Mouse (Mus musculus) hindbrain, embryonic 12.5 days (tissue): ENCODE data around the gene Hnrnpab. TPM values are rescaled to one million over a fixed set of nuclear protein-coding genes. Genes with fewer than 3 reads are reported as not detected.
"Not testable (repeated sequence)": the region's sequence is repeated elsewhere in the genome, so short reads cannot be mapped to it uniquely, and the experiment has no call there.

Experiments used
- ATAC-seq: fragments of 200-750 bp; cut with Nextera tagmentation; 2 replicates; pipeline ENCODE4 v1.8.0; 2017; ENCODE audit warnings: moderate TSS enrichment; ENCODE audit not compliant: low FRiP score
- H3K27ac ChIP-seq: fragments of 300-500 bp; sonication (generic); 2 replicates; pipeline ENCODE4 v1.5.1; 2016; ENCODE audit warnings: mild to moderate bottlenecking
- H3K27me3 ChIP-seq: fragments of 300-500 bp; sonication (generic); 2 replicates; pipeline ENCODE4 v1.6.1; 2016; ENCODE audit warnings: mild to moderate bottlenecking
- H3K36me3 ChIP-seq: fragments of 300-500 bp; sonication (generic); 2 replicates; pipeline ENCODE4 v1.6.1; 2016; ENCODE audit warnings: mild to moderate bottlenecking
- H3K4me1 ChIP-seq: fragments of 300-500 bp; sonication (generic); 2 replicates; pipeline ENCODE4 v1.6.1; 2016
- H3K4me2 ChIP-seq: fragments of 300-500 bp; sonication (generic); replicated peaks from 2 replicates; pipeline ENCODE4 v1.6.1; 2016; ENCODE audit warnings: mild to moderate bottlenecking
- H3K4me3 ChIP-seq: fragments of 300-500 bp; sonication (generic); 2 replicates; pipeline ENCODE4 v1.5.1; 2016; ENCODE audit warnings: mild to moderate bottlenecking
- H3K9ac ChIP-seq: fragments of 300-500 bp; sonication (generic); 2 replicates; pipeline ENCODE4 v1.6.1; 2016; ENCODE audit warnings: mild to moderate bottlenecking, moderate library complexity
- H3K9me3 ChIP-seq: fragments of 300-500 bp; sonication (generic); replicated peaks from 2 replicates; pipeline ENCODE4 v1.6.1; 2016; ENCODE audit warnings: mild to moderate bottlenecking
- WGBS: fragments of 180-500 bp; shearing (Covaris S2); methylation state at CpG from one replicate; pipeline ENCODE4 v1.1.7; 2016; 5-methylcytosine and 5-hydroxymethylcytosine counted together
- polyA plus RNA-seq: library from polyadenylated mRNA; unstranded; fragments of >200 nt; fragmentation: Nextera tagmentation; extraction: Ambion mirVana; gene quantifications from 2 replicates; pipeline ENCODE4 v1.2.1, GENCODE M21; 2016

Gene Hnrnpab
- polyA plus RNA-seq, 1 experiment from 2014 or later: 723 TPM

DNA sequence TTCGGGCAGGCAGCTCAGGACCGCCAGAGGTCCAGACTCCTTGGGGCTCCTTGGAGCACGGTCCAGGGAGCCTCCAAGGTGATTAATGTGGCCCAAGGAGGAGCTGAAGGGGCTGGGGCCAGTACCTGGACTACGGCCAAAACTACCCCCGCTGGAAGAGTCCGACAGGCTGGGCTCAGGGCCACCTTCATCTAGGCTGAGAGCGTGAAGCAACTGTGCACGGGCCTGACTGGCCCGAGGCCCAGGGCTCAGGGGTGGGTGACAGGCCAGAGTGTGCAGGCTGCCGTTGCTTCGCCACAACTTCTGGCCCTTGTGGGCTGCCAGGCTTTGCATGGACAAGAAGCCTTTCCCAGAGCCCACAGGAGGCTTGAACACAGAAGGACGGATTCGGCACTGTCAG lies 38.6 kb upstream of the Hnrnpab start:
- no peak overlapping the region for H3K4me3 ChIP-seq
- ATAC-seq: no peak
- 92% methylated on average over 13 of the region's 13 CpGs for WGBS
- no peak overlapping the region for H3K4me2 ChIP-seq
- H3K27ac ChIP-seq: no peak overlapping the region
- H3K4me1 ChIP-seq: peaks cover 28% of the 10 kb centered on the region
- H3K27me3 ChIP-seq: peaks cover 17% of the 10 kb centered on the region
- no peaks in the 10 kb centered on the region for H3K36me3 ChIP-seq
- no peaks in the 10 kb centered on the region for H3K9me3 ChIP-seq
- H3K9ac ChIP-seq: no peak overlapping the region

DNA sequence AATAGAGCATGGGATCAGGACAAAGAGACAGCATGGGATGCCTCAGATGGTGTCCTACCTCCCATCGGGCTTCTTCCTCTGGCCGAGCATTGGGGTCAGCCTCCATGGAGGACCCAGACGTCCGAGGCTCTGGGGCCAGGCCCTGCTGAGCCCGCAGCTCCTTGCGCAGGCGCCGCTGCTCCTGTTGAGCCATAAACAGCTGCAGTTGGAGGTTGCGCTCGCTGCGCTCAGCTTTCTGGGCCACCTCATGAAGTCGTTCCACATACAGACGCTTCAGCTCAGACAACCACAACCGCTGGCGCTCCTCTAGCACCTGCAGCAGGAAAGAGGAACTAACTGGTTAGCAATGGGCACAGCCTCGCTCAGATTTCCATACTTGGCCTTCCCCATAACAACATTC lies 37.6 kb upstream of the Hnrnpab start:
- H3K9me3 ChIP-seq: no peaks in the 10 kb centered on the region
- H3K27ac ChIP-seq: no peak overlapping the region
- H3K4me1 ChIP-seq: peaks cover 18% of the 10 kb centered on the region
- H3K4me3 ChIP-seq: no peak overlapping the region
- H3K4me2 ChIP-seq: 0 out of 2 replicates have a peak overlapping the region, but pooled peaks have one; percentile 13
- H3K9ac ChIP-seq: no peak overlapping the region
- no peak for ATAC-seq
- no peaks in the 10 kb centered on the region for H3K36me3 ChIP-seq
- H3K27me3 ChIP-seq: peaks cover 7% of the 10 kb centered on the region; the same call in 1 of the 2 replicates
- WGBS: 77% methylated on average over 16 of the region's 16 CpGs

DNA sequence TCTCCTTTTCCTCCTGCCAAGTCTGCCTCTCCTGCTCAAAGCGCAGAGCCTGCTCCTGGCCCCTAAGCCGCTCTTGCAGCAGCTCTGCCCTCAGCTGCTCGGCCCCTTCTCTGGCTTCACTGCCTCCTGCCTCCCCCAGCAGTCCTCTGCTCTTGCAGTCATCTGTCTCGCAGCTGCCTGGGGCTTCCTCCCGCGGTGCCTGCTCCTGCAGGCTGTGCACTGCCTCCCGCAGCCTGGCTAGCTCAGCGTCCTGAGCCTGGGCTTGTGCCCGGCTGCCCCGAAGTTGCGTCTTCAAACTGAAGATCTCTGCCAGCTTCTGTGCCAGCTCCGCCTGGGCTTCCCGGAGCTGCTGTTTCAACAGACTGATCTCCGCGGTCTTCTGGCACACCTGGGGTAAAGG lies 37.1 kb upstream of the Hnrnpab start:
- 55% methylated on average over 15 of the region's 15 CpGs for WGBS
- no peak overlapping the region for H3K9ac ChIP-seq
- no peak overlapping the region for H3K4me3 ChIP-seq
- peaks cover 14% of the 10 kb centered on the region for H3K4me1 ChIP-seq
- H3K27ac ChIP-seq: no peak overlapping the region
- 0 out of 2 replicates have a peak, but pooled peaks cover 3% of the 10 kb centered on the region for H3K27me3 ChIP-seq
- H3K9me3 ChIP-seq: no peaks in the 10 kb centered on the region
- ATAC-seq: no peak
- H3K4me2 ChIP-seq: peak overlapping the region; percentile 13; the same call in 1 of the 2 replicates
- H3K36me3 ChIP-seq: no peaks in the 10 kb centered on the region

DNA sequence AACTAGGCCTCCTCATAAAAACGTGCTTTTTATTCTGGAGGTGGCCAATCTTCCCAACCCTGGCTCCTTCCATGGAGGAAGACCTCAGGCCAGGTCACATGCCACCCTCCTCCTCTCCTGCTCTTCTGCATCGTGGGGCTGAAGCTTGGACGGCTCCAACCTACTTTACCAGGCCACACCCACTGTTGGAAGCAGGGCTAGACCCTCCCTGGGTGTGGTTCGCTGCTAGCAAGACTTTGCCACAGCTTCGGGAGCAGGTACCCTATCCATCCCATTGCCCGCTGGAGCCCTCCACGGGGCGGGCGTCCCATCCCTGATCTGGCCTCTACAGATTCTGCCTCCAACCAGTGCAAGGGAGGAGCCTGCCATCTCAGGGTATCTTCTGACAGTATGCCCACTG lies 36.6 kb upstream of the Hnrnpab start:
- Histone ChIP-seq H3K4me2 (no peak overlapping the region), H3K27me3 (0 out of 2 replicates have a peak, but pooled peaks cover under 1% of the 10 kb centered on the region), H3K9ac (no peak overlapping the region), H3K4me1 (peaks cover 8% of the 10 kb centered on the region), H3K9me3 (no peaks in the 10 kb centered on the region), H3K36me3 (no peaks in the 10 kb centered on the region), H3K4me3 (no peak overlapping the region), H3K27ac (no peak overlapping the region)
- WGBS: 72% methylated on average over 9 of the region's 9 CpGs
- no peak for ATAC-seq

DNA sequence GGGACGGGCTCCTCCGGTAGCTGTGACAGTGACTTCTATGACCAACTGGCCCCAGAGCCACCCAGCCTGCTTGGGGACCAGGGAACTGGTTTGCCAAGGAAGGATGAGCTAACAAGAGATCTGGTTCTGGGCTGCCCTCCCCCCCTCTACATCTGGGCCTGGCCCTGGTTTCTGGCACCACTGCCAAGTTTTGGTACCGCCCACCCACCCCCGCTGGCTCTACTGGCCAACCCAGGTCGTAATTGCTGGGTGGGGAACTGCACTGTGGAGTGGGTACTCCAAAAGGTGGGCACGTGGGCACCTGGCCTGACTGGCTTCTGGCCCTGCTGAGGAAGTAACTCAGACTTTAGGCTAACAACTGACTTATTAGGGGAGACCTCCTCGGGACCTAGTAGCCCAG lies 34.1 kb upstream of the Hnrnpab start:
- 86% methylated on average over 7 of the region's 7 CpGs for WGBS
- Histone ChIP-seq H3K9ac (no peak overlapping the region), H3K4me1 (peaks cover 12% of the 10 kb centered on the region), H3K27me3 (peaks cover 5% of the 10 kb centered on the region; the same call in 1 of the 2 replicates), H3K9me3 (no peaks in the 10 kb centered on the region), H3K27ac (no peak overlapping the region), H3K4me2 (no peak overlapping the region), H3K4me3 (no peak overlapping the region), H3K36me3 (no peaks in the 10 kb centered on the region)
- ATAC-seq: no peak

DNA sequence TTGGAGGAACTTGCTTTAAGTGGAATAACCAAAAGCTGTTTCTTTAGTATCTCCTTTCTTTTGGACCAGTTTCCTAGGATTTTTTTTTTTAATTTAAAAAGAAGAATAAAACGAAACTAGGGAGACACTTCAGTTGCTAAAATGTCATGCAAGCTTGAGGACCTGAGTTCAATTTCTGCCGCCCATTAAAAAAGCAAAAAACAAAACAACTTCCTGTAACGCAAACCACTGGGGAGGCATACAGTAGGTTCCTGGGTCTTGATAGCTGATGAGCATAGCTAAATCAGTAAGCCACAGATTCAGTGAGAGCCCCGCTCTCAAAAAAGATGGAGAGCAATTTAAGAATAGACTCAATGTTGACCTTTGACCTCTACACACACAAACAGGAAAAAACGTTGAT lies 31.9 kb upstream of the Hnrnpab start:
- no peaks in the 10 kb centered on the region for H3K9me3 ChIP-seq
- peaks cover 21% of the 10 kb centered on the region for H3K4me1 ChIP-seq
- no peak overlapping the region for H3K4me3 ChIP-seq
- H3K36me3 ChIP-seq: no peaks in the 10 kb centered on the region
- no peak overlapping the region for H3K27ac ChIP-seq
- no peak overlapping the region for H3K4me2 ChIP-seq
- WGBS: 67% methylated on average over 5 of the region's 5 CpGs
- no peak for ATAC-seq
- peaks cover 5% of the 10 kb centered on the region; the same call in 1 of the 2 replicates for H3K27me3 ChIP-seq
- H3K9ac ChIP-seq: no peak overlapping the region

DNA sequence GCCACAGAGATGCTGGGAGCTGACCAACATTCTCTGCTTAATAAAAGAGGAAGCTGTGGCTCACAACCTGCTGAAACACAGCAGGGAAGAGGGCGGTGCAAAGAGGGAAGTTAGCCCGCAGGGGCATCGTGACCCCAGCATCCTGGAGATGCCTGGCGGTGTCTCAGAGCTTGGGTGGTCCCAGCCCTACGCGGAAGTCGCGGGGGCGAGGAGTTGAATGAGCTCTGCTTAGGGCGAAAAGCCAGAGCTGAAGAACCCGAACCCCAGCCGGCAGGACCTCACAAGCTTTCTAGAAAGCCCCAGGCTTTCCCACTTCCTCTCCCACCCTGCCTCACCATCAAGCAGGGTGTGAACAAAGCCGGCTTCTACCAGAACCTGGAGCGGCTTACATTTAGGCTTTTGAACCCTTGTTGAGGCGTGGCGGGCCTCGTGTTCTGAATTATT lies 31.3 kb upstream of the Hnrnpab start:
- no peak overlapping the region for H3K4me3 ChIP-seq

DNA sequence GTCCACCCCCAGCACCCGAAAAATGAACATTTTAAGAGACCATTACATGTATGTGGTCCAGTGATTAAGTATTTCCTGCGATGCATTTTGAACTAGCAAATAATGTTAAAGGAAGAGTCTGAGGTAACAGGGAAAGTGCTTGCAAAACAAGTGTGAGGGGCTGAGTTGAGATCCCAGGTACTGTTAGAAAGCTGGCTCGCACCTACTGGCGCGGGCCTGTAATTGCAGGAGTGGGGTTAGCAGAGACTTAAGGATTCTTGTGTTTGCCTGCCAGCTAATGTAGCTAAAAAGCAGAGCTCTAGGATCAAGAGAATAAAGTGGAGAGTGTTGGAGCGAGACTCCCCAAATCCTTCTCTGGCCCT lies 29.7 kb upstream of the Hnrnpab start:
- 0 out of 2 replicates have a peak, but pooled peaks have one; percentile 29 for ATAC-seq
- H3K4me1 ChIP-seq: peaks cover 21% of the 10 kb centered on the region
- 5% methylated on average over 6 of the region's 6 CpGs for WGBS
- H3K9me3 ChIP-seq: no peaks in the 10 kb centered on the region
- peak overlapping the region; percentile 67 for H3K9ac ChIP-seq
- no peaks in the 10 kb centered on the region for H3K36me3 ChIP-seq
- H3K4me2 ChIP-seq: peak overlapping the region; percentile 73
- H3K27me3 ChIP-seq: peaks cover 5% of the 10 kb centered on the region; the same call in 1 of the 2 replicates
- H3K27ac ChIP-seq: peak overlapping the region; percentile 72
- peak overlapping the region; percentile 71 for H3K4me3 ChIP-seq

More for the DNA sequence above, 31.3 kb upstream of the Hnrnpab start:
- H3K4me2 ChIP-seq: peak overlapping the region; percentile 34
- H3K9me3 ChIP-seq: no peaks in the 10 kb centered on the region
- no peak for ATAC-seq
- H3K4me1 ChIP-seq: peaks cover 21% of the 10 kb centered on the region
- no peaks in the 10 kb centered on the region for H3K36me3 ChIP-seq
- 5% methylated on average over 17 of the region's 17 CpGs for WGBS
- H3K27me3 ChIP-seq: peaks cover 5% of the 10 kb centered on the region; the same call in 1 of the 2 replicates
- H3K9ac ChIP-seq: peak overlapping the region; percentile 32; the same call in 1 of the 2 replicates
- H3K27ac ChIP-seq: peak overlapping the region; percentile 12; the same call in 1 of the 2 replicates

DNA sequence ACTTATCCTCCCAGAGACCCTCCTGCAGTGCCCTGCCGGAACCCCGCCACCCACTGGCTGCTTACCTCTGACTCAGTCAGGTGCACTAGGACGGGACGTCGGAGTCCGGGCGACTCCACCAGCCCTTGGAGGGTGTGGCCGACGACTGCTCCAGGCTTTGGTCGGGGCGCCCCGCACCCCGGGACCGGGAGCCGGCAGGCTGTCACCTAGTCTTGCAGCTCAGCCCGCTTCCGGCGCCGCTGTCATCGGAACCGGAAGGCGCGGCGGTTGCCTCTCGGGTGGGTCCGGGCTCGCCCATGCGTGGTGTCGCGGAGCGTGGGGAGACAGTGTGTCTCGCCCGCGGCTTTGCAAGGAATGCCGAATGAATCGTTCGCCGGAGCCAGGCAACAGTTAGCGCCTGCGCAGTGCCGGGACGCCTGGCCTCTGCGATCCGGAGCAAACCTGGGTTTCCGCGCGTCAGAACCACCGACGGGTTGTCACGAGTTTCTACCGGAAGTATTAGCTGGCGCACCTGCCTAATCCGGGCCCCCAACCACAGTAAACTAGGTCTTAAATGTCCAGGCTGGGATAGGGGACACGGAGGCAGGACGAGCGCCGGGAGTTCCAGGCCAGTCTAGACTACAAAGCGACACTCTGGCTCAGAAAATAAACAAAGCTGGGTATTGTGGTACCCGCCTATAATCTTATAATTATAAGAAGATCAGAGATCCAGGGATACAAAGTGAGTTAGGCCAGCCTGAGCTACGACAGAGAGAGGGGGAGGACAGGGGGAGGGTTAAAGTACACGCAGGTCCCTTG lies 29.1 kb upstream of the Hnrnpab start, which contains the start of gene Rmnd5b:
Gene Rmnd5b, minus strand, starts transcription at position 372 of the 798 bp plus-strand sequence.
- peak within 1 kb of the TSS; percentile 67 for H3K9ac ChIP-seq
- H3K9me3 ChIP-seq: no peaks in the 10 kb centered on the region
- WGBS: under 1% methylated on average over 61 of the region's 61 CpGs
- H3K4me2 ChIP-seq: peak within 1 kb of the TSS; percentile 73
- ATAC-seq: peak; percentile 83
- peak within 1 kb of the TSS; percentile 71 for H3K4me3 ChIP-seq
- 0 out of 2 replicates have a peak, but pooled peaks cover 3% of the 10 kb centered on the region for H3K36me3 ChIP-seq
- peak within 1 kb of the TSS; percentile 72 for H3K27ac ChIP-seq
- peaks cover 21% of the 10 kb centered on the region for H3K4me1 ChIP-seq
- peaks cover 5% of the 10 kb centered on the region; the same call in 1 of the 2 replicates for H3K27me3 ChIP-seq

DNA sequence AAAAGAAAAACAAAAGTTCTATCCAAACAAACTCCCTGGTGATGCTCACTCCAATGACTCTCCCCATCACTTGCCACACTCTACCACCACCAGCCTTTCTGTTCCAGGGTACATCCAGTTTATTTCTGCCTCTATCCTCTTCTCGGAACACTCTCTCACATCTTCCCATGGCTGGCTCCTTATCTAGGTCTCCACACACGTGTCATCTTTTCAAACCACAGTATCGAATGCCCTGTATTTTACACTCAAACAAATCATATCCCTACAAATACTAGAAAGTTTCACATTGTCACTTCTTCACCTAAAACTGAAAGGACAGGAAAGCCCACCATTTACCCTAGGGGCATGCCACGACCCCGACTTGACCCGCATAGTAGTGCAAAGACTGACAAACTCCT lies 28.5 kb upstream of the Hnrnpab start:
- H3K4me2 ChIP-seq: peak overlapping the region; percentile 73
- H3K36me3 ChIP-seq: 0 out of 2 replicates have a peak, but pooled peaks cover 4% of the 10 kb centered on the region
- H3K27ac ChIP-seq: peak overlapping the region; percentile 72; the same call in 1 of the 2 replicates
- ATAC-seq: no peak
- H3K9ac ChIP-seq: peak overlapping the region; percentile 67
- no peaks in the 10 kb centered on the region for H3K9me3 ChIP-seq
- H3K4me3 ChIP-seq: peak overlapping the region; percentile 71
- H3K27me3 ChIP-seq: peaks cover 5% of the 10 kb centered on the region; the same call in 1 of the 2 replicates
- 21% methylated on average over 6 of the region's 6 CpGs for WGBS
- H3K4me1 ChIP-seq: peaks cover 21% of the 10 kb centered on the region

DNA sequence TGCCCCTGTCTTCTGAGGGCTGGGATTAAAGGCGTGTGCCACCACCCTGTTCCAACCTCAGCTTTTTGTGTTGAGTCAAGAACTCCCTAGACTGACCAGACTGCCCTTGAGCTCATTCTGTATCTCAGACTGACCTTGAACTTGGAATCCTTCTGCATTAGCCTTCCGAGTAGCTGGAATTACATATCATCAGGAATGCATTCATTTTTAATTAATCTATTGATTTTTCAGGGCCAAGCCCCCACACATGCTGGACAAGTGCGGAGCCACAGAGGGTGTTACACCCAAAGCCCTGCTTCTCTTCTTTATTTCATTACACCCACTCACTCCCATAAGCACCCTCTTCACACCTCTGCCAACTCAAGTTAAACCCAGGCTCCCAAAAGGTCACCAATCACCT lies 27.1 kb upstream of the Hnrnpab start:
- no peaks in the 10 kb centered on the region for H3K9me3 ChIP-seq
- no peak overlapping the region for H3K4me2 ChIP-seq
- peaks cover 14% of the 10 kb centered on the region for H3K36me3 ChIP-seq
- H3K27me3 ChIP-seq: peaks cover 5% of the 10 kb centered on the region; the same call in 1 of the 2 replicates
- no peak overlapping the region for H3K9ac ChIP-seq
- H3K27ac ChIP-seq: no peak overlapping the region
- no peak for ATAC-seq
- peaks cover 21% of the 10 kb centered on the region for H3K4me1 ChIP-seq
- no peak overlapping the region for H3K4me3 ChIP-seq
- 93% methylated on average over 3 of the region's 3 CpGs for WGBS

DNA sequence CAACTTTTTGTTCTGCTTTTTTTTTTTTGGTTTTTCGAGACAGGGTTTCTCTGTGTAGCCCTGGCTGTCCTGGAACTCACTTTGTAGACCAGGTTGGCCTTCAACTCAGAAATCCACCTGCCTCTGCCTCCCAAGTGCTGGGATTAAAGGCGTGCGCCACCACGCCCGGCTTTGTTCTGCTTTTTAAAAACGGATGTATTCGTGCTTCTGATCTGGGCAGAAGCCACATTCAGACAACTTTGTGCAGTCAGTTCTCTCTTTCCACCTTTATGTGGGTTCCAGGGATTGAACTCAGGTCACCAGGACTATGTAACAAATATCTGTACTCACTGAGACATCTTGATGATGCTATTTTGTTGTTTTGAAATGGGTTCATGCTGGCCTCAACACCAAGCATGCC lies 26.6 kb upstream of the Hnrnpab start:
- not testable (repeated sequence) for H3K4me2 ChIP-seq, H3K27ac ChIP-seq, H3K4me3 ChIP-seq, H3K9me3 ChIP-seq, H3K27me3 ChIP-seq, ATAC-seq, H3K9ac ChIP-seq
- 94% methylated on average over 7 of the region's 7 CpGs for WGBS
- Histone ChIP-seq H3K36me3 (peaks cover 19% of the 10 kb centered on the region), H3K4me1 (peaks cover 21% of the 10 kb centered on the region)
